Mouse (Mus musculus): Measurements from ENCODE around the gene Vps13c. TPM values are rescaled to one million over a fixed set of nuclear protein-coding genes. Genes with fewer than 3 reads are reported as not detected.

Gene Vps13c
- polyA plus RNA-seq, 1 experiment = 39.0 TPM

- Histone ChIP-seq H3K4me3 (ENCODE audit: insufficient read depth, low read length) (no peak overlapping the region), H3K4me1 (ENCODE audit: control insufficient read depth, insufficient read depth, low read length) (no peaks in the 10 kb centered on the region), H3K27ac (ENCODE audit: insufficient read depth, low read depth, low read length) (no peak overlapping the region)
- TF ChIP-seq CTCF (IDR thresholded peaks at IDR 0.05; ENCODE audit: low read depth, low read length) (no peak), POLR2A (IDR thresholded peaks at IDR 0.05; ENCODE audit: borderline replicate concordance, low read depth, low read length) (no peak)
Observed at GRCm38 (mm10) chr9:67967011-67967410, 126.8 kb downstream of the Vps13c start.

GRCm38 (mm10) chr9:67973451-67973850 lies 133.3 kb downstream of the Vps13c start:
- Histone ChIP-seq H3K27ac (ENCODE audit: insufficient read depth, low read depth, low read length) (no peak overlapping the region), H3K4me3 (ENCODE audit: insufficient read depth, low read length) (no peak overlapping the region), H3K4me1 (ENCODE audit: control insufficient read depth, insufficient read depth, low read length) (no peaks in the 10 kb centered on the region)
- TF ChIP-seq CTCF (IDR thresholded peaks at IDR 0.05; ENCODE audit: low read depth, low read length) (no peak), POLR2A (IDR thresholded peaks at IDR 0.05; ENCODE audit: borderline replicate concordance, low read depth, low read length) (no peak)

GRCm38 (mm10) chr9:67975491-67975890 lies 135.3 kb downstream of the Vps13c start:
- no peak for TF ChIP-seq CTCF (IDR thresholded peaks at IDR 0.05; ENCODE audit: low read depth, low read length)
- no peak for TF ChIP-seq POLR2A (IDR thresholded peaks at IDR 0.05; ENCODE audit: borderline replicate concordance, low read depth, low read length)
- Histone ChIP-seq H3K4me3 (ENCODE audit: insufficient read depth, low read length) (no peak overlapping the region), H3K4me1 (ENCODE audit: control insufficient read depth, insufficient read depth, low read length) (no peaks in the 10 kb centered on the region), H3K27ac (ENCODE audit: insufficient read depth, low read depth, low read length) (no peak overlapping the region)

- H3K4me3 ChIP-seq (ENCODE audit: insufficient read depth, low read length) = no peak overlapping the region
- no peak overlapping the region for H3K27ac ChIP-seq (ENCODE audit: insufficient read depth, low read depth, low read length)
- TF ChIP-seq POLR2A (IDR thresholded peaks at IDR 0.05; ENCODE audit: borderline replicate concordance, low read depth, low read length) (no peak), CTCF (IDR thresholded peaks at IDR 0.05; ENCODE audit: low read depth, low read length) (no peak)
- no peaks in the 10 kb centered on the region for H3K4me1 ChIP-seq (ENCODE audit: control insufficient read depth, insufficient read depth, low read length)
Observed at GRCm38 (mm10) chr9:68006566-68006965, 166.4 kb downstream of the Vps13c start.

- TF ChIP-seq POLR2A (IDR thresholded peaks at IDR 0.05; ENCODE audit: borderline replicate concordance, low read depth, low read length) (no peak), CTCF (IDR thresholded peaks at IDR 0.05; ENCODE audit: low read depth, low read length) (peak; percentile 79)
- Histone ChIP-seq H3K27ac (ENCODE audit: insufficient read depth, low read depth, low read length) (no peak overlapping the region), H3K4me3 (ENCODE audit: insufficient read depth, low read length) (no peak overlapping the region), H3K4me1 (ENCODE audit: control insufficient read depth, insufficient read depth, low read length) (no peaks in the 10 kb centered on the region)
Observed at GRCm38 (mm10) chr9:68014991-68015396, 174.8 kb downstream of the Vps13c start.

- H3K4me3 ChIP-seq (ENCODE audit: insufficient read depth, low read length) = no peak overlapping the region
- H3K27ac ChIP-seq (ENCODE audit: insufficient read depth, low read depth, low read length) = no peak overlapping the region
- no peaks in the 10 kb centered on the region for H3K4me1 ChIP-seq (ENCODE audit: control insufficient read depth, insufficient read depth, low read length)
- TF ChIP-seq POLR2A (IDR thresholded peaks at IDR 0.05; ENCODE audit: borderline replicate concordance, low read depth, low read length) = no peak
- no peak for TF ChIP-seq CTCF (IDR thresholded peaks at IDR 0.05; ENCODE audit: low read depth, low read length)
Observed at GRCm38 (mm10) chr9:68016255-68016954, 176.2 kb downstream of the Vps13c start.

GRCm38 (mm10) chr9:68020776-68021365 lies 180.7 kb downstream of the Vps13c start:
- Histone ChIP-seq H3K4me1 (ENCODE audit: control insufficient read depth, insufficient read depth, low read length) (no peaks in the 10 kb centered on the region), H3K4me3 (ENCODE audit: insufficient read depth, low read length) (no peak overlapping the region), H3K27ac (ENCODE audit: insufficient read depth, low read depth, low read length) (no peak overlapping the region)
- TF ChIP-seq CTCF (IDR thresholded peaks at IDR 0.05; ENCODE audit: low read depth, low read length) (no peak), POLR2A (IDR thresholded peaks at IDR 0.05; ENCODE audit: borderline replicate concordance, low read depth, low read length) (no peak)

- TF ChIP-seq CTCF (IDR thresholded peaks at IDR 0.05; ENCODE audit: low read depth, low read length) = no peak
- no peak for TF ChIP-seq POLR2A (IDR thresholded peaks at IDR 0.05; ENCODE audit: borderline replicate concordance, low read depth, low read length)
- Histone ChIP-seq H3K27ac (ENCODE audit: insufficient read depth, low read depth, low read length) (no peak overlapping the region), H3K4me3 (ENCODE audit: insufficient read depth, low read length) (no peak overlapping the region), H3K4me1 (ENCODE audit: control insufficient read depth, insufficient read depth, low read length) (no peaks in the 10 kb centered on the region)
Observed at GRCm38 (mm10) chr9:68022311-68023043, 182.3 kb downstream of the Vps13c start.

GRCm38 (mm10) chr9:68028631-68029030 lies 188.4 kb downstream of the Vps13c start:
- H3K4me1 ChIP-seq (ENCODE audit: control insufficient read depth, insufficient read depth, low read length) = no peaks in the 10 kb centered on the region
- H3K27ac ChIP-seq (ENCODE audit: insufficient read depth, low read depth, low read length) = no peak overlapping the region
- TF ChIP-seq POLR2A (IDR thresholded peaks at IDR 0.05; ENCODE audit: borderline replicate concordance, low read depth, low read length) = no peak
- TF ChIP-seq CTCF (IDR thresholded peaks at IDR 0.05; ENCODE audit: low read depth, low read length) = no peak
- H3K4me3 ChIP-seq (ENCODE audit: insufficient read depth, low read length) = no peak overlapping the region

GRCm38 (mm10) chr9:68033771-68034170 lies 193.6 kb downstream of the Vps13c start:
- no peaks in the 10 kb centered on the region for H3K4me1 ChIP-seq (ENCODE audit: control insufficient read depth, insufficient read depth, low read length)
- no peak for TF ChIP-seq POLR2A (IDR thresholded peaks at IDR 0.05; ENCODE audit: borderline replicate concordance, low read depth, low read length)
- TF ChIP-seq CTCF (IDR thresholded peaks at IDR 0.05; ENCODE audit: low read depth, low read length) = no peak
- H3K27ac ChIP-seq (ENCODE audit: insufficient read depth, low read depth, low read length) = no peak overlapping the region
- H3K4me3 ChIP-seq (ENCODE audit: insufficient read depth, low read length) = no peak overlapping the region

Other genes starting within 250 kb of the Vps13c start
- not detected in 2 replicates for gene C2cd4b, start 81.0 kb upstream of the Vps13c start, polyA plus RNA-seq (2012; ENCODE audit: insufficient read depth, insufficient read length, missing spikeins)
- not detected in 2 replicates for gene C2cd4a, start 8.1 kb upstream of the Vps13c start, polyA plus RNA-seq (2012; ENCODE audit: insufficient read depth, insufficient read length, missing spikeins)

Data from bone marrow macrophage, adult 2 months (primary cell).